Mouse (Mus musculus) liver (tissue): ENCODE data around the gene Ift80.
"Not testable (repeated sequence)": the region's sequence is repeated elsewhere in the genome, so short reads cannot be mapped to it uniquely, and the experiment has no call there.

Experiments used
- DNase-seq: peaks from one replicate; pipeline ENCODE4 v3.0.0-alpha.2; 2020; ENCODE audit warnings: mixed read lengths

Gene Ift80

DNA sequence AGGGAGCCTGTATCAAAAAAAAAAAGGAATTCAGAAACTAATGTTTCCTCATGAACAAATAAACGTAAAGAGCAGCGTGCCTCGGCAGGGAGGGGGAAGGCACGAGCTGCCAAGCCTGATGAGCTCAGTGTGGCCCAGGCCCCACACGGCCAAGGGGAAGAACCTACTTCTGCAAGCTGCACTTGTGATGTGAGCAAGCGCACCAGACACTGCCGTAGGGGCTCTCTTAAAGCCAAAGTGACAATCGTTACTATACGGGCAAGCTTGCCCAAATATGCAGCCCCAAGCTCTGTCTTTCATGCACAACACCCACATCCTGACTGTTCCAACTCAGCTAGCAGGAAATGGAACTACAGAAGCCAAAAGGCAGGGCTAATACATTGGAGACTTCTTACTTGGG is 23.5 kb downstream of the Ift80 start:
- peak; percentile 30 for DNase-seq

DNA sequence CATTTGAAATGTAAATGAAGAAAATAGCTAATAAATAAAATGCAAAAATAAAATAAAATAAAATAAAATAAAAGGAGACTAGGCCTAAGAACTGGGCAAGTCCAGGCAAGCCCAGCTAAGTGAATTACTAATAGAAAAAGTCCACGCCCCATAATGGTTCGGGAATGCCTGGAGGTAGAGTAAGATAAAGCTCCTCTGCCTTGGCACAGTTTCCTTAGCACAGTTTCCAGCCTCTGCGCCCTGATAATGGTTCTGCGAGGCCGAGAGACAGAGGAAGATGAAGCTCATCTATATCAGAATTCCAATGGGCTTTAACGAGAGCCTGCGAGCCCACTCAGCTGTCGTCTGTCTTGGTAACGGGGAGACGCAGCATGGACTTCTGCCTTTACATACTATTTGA is 25.2 kb downstream of the Ift80 start:
- DNase-seq = peak; percentile 60

DNA sequence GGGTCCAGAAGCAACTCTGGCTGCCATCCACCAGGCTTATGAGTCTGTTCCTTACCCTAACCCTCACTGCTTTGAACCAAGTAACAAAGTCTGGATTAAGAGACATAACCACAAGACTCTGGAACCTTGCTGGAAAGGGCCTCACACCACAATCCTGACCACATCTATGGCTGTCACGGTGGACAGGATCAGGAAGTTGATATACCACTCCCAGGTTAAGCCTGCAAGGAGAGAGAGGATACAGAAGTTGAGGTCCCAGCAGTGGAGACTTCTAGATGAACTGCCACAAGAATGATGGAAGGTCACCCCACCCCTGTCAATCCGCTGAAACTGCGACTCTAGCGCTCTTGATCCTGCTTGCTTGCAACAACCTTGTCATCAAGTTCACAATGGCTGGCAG is 26.7 kb downstream of the Ift80 start:
- no peak for DNase-seq

DNA sequence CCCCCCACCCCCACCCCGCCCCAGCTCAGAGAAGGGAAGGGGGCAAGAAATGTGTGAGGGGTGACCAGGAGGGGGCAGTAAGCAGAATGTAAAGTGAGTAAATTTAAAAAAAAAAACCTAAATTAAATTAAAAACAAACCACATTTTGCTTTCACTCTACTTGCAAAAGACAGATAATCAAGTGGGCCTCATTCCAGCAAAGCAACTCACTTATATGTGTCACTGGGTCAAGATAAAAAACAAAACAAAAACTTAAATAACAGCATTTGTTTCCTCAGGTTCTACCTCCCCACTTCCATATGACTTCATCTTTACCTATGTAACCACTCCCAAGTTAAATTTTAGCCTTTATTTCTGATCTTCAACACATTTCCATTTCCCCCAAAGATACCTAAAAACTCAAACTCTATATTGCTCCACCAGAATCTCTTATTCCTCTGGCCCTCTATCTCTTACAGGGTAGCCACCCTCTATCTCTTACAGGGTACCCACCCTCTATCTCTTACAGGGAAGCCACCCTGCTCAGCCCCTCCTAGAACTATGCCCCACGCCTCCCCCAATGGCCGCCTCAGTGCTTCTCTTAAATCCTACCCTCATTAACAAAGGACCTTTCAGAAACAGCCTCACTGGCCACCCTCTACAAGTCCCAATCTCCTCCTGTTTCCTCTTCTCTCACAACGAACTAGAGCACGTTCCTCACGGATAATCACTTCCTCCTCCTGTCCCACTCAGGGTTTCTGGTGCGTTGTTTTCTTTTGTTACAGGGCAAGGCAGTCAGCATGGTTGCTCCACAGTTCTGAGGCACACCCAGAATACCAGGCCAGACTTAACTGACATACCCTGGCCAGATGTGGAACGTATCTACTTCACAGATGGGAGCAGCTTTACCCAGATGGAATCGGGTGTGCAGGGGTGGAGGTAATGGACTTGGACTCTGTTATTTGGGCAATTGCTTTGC is 28.6 kb downstream of the Ift80 start:
- peak; percentile 65 for DNase-seq

DNA sequence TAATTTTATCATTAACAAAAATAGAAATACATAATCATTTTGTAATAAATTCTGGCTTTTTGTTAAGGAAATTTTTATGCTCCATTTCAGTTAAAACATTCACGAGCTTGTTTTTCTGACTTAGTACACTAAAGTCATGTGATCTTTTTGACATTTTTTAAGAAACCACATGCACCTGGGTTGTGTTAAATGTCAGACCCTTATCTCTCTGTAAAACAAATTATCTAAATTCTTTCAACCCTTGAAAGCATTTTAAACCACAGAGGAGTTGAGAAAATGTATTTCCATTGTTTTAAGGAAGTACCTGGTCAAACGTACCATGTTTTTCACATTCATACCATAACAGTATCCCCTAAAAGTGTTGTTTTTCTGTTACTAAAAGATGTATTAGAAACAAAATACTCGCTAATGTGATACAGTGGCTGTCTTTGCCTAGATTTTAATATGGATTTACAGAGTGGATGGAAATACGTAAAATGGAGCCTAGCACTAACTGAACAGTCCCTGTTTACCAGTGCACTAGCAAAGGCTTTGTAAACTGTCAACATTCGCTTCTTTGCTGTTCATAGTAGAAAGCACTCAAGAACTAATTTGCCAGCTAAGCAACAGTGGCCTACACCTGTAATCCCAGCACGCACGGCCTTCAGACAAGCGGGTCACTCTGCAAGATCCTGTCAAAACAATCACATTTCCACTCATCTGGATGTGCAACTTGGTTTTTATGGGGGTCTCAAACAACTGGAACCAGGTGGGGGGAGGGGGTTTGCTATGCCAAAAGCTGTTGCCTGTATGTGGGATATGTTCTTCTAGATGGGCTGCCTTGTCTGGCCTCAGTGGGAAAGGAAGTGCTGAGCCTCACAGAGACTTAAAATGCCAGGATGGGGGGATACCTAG is 29.5 kb downstream of the Ift80 start:
- no peak for DNase-seq

DNA sequence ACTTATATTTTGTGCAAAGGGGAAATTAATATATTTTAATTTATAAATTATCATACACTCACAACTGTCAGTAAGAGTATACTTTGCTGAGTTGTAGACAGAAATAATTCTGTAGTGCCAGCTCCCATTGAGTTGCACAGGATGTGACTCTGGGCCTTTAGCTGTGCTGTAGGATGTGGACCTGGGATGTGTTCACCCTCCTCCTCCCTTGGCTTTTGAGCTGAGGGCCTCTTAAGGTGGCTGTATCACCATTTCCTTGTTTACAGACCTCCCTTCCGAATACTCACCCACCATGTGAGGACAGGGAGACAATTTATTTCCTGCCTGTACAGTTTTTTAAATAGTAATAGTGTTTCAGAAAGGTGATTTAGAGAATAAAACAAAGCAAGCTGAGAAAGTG is 30.8 kb downstream of the Ift80 start:
- DNase-seq = no peak

DNA sequence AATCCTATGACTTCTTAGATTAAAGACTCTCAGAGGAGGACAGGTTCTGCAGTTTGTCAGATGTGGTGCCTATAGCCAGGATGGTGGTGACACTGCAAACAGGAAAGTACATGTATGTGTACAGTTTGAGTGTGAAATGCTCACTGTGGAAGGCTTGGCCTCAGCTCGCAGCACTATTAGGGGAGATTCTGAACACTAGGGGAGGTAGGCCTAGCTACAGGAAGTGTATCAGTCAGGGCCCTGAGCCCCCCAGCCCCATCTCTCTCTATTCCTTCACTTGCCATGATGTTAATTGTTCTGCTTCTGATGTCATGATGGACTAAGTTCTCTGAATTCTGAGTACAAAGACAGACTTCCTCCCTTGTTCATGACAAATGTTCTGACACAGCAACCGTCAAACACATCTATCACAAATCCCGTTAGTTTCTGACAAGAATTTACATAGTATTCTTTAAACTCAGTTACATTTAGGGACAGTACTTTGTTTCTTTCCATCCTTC is 35.2 kb downstream of the Ift80 start:
- DNase-seq = no peak

DNA sequence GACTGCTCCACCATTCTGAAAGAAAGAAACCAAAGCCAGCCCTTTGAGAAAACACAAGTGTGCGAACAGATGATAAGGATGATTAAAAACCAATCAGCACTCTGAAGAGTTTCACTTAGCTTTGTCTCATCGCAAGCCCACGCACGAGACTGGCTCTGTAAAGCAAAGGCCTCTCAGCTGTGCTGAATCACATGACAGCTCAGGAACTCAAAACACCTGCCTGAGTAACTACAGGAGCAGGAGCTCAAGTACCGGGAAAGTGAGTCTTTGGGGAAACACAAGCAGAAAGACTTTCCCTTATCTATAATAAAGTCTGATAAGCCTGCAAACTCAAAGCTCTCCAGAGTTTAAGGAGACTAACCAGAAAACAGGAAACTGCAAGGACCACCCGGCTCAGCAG is 37.0 kb downstream of the Ift80 start:
- no peak for DNase-seq

DNA sequence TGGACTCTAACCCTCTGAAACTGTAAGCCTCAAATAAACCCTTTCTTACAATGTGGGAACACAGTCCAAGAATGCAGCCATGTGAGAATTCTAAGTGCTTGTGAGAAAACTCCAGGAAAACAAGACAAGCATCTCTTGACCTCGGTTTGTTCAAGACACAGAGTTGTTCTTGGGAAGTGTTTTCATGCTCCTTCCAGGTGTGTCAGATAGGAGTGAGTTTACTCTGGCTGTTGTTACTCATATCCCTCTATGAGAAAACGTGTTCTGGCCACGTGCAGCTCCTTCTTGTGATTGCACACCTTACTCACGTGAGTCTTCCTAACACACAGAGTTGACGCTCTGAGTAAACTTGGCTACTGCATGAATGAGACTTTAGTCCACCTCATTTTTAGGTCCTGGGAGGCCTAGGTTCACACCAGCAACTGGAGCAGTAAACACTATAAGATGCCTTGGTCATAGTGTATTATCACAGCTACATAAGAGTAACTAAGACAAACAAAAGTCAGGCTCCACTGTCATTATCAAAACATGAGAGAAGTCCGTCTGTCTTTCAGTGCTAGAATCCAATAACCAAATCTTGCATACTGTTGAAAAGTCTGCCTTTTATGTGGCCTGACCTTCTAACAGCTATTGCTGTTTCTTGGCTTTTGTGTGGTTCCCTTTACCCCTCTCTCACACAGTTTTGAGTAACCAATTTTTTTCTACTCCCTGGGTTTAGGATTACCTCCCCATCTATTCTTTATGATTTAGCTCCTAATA is 37.7 kb downstream of the Ift80 start:
- no peak for DNase-seq

DNA sequence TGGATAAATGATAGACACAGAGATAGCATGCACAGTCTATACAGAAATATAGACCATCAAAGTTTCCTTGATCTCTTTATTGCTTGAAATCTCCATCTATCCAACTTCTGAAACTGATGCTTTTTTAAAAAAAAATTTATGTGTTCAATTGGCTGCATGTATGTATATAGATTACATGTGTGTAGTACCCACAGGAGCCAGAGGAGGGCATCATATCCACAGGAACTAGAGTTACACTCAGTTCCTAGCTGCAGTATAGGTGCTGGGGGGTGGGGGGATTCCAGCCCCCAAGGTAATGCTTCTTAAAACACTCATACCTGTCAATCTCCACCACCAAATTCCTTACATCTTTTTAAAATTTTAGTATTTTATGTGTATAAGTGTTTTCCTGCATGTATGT is 39.7 kb downstream of the Ift80 start:
- DNase-seq = peak; percentile 47

DNA sequence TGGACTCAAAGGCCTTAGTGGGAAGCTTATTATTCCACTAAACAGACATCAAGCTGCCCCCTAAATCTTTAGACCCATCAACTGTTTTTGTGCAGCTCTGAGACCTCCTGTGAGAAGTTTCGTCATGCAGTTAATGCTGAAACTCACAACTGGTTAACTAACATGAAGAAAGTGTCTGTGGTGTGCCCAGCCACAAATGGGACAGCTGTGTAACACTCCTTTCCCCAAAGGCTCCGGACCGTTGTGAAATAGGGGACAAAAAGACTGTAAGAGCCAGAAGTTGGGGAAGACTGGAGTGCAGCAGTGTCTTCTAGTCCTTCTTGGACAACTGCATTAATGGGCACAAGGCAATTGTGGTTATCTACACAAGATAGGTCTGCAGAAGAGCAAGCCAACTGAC is 47.0 kb downstream of the Ift80 start:
- DNase-seq = no peak

DNA sequence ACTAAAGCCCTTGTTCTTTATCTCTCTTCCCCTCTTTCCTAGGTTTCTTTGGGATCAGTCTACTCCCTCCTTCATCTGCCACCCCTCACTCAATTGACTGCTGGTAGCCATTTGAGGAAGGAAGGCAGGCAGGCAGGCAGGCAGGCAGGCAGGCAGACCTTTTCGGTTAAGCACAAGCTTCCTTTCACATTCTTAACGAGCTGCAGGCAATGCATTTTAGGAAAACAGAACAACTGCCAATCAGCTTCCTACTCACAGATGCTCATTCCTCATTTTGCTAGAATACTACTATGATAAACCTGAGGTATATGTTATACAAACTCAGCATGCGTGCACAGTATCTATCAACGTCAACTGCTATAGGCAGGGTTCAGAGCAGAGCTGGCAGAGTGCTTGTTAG is 47.9 kb downstream of the Ift80 start:
- no peak for DNase-seq

DNA sequence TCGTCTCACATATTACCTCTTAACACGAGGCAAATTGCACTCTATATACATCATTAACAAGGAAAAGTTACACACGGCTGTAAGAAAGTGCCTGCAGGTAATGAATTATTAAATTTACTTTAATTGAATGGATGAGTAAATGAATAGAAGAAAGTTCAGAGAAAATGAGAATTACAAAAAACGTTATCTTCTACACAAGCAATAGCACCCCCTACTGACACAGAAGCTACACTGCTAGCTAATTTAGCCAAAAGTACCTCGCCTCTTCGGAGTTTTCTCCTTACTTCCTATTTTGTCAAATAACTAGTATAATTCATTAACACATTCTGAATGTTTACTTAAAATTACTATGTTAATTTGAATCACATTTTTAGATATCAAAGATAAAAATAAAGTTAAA is 49.9 kb downstream of the Ift80 start:
- no peak for DNase-seq

DNA sequence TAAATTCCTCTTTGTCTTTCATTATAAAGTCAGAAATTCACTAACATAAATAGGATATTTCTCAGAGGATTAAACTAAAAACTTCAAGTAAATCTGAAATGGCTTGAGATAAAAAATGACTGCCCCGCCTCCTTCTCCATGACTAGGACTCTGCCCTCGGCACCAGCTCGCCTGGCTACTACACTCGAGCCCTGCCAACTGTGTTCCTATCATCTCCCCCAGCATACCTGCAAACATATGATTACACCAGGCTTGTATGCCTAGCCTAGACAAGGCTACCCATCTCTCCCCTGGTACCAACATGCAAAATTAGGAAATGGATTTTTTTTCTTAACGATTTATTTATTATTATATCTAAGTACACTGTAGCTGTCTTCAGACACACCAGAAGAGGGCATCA is 51.7 kb downstream of the Ift80 start:
- DNase-seq = no peak

DNA sequence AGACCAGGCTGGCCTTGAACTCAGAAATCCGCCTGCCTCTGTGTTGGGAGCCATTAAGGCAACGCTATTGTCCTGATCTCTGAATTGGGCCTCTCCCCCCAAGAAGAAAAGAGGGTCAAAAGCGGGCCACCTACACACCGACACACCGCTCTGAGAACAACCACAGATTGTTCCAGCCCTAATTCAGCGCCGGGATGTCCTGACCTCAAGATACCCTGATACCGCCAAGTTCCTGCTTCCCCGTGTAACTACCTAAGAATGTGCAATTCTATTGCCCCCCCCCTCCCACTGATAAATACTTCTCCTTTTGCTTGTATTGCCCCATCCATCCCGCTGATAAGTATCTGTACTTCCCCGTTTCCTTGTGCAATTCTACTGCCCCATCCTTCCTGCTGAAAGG is 52.4 kb downstream of the Ift80 start:
- DNase-seq = not testable (repeated sequence)

DNA sequence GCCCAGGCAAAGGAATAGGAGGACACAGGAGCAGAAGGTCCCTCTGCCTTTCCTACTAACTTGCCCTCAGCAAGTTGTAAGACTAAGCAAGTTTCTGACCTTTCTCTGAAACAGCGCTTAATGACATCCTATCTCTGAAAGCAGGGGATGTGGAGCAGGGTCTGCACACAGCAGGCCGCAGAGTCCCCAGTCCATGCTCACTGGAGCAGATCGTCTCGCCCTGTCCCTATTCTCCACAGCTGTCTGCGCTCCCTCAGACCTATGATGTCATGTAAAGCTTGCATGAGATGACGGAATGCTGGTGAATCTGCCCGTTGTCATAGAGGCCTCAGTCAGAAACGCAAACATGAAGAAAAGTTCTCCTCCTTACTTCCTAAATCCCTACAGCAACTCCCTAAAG is 55.0 kb downstream of the Ift80 start:
- no peak for DNase-seq

DNA sequence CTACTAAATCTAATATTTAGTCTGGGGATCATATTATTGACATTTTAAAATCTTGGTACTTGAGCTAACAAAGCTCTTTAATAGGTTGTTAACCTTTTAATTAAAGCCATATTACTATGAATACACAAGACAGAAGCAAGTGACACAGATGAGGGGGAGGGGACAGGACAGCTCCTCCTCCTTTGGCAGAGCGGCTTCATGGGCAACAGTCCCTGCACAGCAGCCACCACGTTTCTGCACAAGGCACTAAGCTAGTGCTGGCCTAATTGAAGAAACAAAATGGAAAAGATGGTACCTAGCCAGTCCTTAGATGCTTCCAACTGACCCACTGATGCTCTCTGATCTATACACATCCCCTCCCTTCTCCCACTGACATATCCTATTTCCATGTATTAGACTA is 55.5 kb downstream of the Ift80 start:
- DNase-seq = no peak

DNA sequence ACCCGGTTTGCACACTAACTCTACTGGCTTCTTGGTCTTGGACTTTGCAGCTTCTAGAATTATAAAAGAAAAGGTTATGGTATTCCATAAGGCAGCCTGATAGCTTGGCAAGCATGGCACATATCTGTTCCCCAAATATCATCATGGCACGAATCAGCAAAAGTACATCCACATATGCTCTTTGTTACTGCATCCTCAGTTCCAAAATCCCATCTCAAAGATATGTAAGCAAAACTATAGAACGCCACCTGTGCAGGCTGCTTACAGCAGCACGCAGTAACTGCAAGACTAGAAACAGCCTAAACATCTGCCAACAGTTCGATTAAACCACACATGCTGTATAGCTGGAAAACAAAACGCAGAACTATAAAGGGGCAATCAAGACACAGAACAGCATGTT is 62.5 kb downstream of the Ift80 start:
- DNase-seq = no peak

DNA sequence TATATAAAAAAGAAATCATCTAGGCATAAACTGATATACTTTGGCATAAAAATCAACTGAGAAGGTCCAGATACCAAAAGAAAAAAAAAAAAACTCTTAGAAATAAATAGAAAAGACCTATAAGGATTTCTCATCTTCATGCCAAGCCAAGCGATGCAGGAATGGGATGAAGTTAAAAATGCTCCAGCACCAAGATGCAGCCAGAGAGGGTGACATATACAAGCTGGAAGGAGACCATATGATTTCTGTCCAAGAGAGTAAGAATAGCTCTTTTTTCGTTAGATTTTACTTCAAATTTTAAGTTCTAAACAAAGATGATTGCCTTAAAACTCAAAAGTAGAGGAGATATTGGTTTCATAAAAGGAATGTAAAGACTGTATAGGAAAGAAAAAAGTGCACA is 64.1 kb downstream of the Ift80 start:
- no peak for DNase-seq

DNA sequence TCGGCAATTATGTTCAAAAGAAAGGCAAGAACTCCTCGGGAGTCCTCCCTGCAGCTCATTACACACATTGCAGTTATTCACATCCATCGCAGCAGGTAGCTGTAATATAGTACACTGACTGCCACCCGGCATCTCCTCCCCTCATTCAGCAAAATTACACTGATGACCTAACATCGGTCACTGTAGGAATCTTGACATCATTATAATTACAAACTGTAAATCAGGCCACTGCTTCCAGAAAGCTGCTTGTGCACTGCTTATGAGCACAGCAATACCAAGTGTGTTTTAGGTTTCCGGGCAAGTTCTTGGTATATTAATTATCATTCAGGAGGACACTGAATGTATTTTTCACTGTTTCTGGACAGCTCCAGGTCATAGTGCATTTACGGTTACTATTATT is 65.1 kb downstream of the Ift80 start:
- DNase-seq = no peak

DNA sequence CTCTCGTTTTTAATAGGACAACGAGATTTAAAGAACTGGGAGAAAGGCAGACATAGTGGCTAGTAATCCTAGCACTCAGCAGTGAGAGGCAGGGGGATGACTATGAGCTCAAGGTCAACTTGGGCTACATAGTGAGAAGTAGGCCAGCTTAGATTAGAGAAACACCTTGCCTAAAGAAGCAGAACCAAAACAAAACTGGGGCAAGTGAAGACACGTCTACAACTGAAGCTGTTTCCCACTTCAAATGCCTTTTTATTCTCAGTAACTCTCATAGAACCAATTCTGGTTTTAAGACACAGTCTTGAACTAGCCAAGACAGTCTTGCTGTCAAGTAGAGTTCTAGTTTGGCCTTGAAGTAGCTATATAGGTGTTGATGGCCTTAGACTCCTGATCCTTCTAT is 67.7 kb downstream of the Ift80 start:
- DNase-seq = no peak

DNA sequence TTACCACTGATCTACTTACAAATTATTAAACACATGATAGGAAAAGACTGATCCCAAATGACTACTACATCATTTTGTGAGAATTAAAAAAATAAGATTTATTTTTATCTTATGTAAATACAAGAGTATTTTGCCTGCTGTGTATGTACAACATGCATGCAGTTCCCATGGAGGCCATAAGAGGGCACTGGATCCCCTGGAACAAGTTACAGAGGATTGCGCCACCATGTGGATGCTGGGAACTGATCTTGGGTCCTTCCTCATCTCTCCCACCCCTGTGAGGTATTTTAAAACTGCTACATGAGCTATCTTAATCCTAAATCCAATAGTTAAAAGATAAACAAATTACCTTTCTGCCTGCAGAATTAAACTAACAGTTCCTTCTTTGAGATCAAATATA is 68.9 kb downstream of the Ift80 start:
- DNase-seq = peak; percentile 36

DNA sequence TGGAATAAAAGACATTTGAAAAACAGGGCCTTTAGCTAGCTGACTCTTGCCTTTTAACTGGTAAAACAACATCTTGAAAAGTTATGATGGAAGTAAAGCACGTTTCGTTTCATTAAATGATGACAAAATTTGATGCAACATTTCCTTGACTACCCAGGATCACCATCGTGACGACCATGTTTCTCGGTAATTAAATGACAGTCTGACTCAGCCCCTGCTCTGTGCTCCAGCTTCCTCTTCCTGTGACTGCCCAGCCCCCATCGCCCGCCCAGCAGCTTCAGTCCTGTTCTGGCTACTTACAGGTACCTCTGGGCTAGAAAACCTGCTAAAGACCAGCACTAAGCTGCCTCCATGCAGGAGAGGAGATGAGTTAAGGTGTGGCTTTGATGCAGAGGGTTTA is 70.1 kb downstream of the Ift80 start:
- no peak for DNase-seq
